Mouse (Mus musculus) cortical plate, adult 2 months (tissue): Measurements from ENCODE around the gene Prpsap1. TPM values are rescaled to one million over a fixed set of nuclear protein-coding genes. Genes with fewer than 3 reads are reported as not detected.

ENCODE experiments used
- H3K27ac ChIP-seq: fragments of 200-500 bp; 2 replicates; pipeline ENCODE4 v1.5.1; 2012; ENCODE audit warnings: low read length, control low read depth, inconsistent platforms; ENCODE audit not compliant: insufficient read depth
- H3K4me1 ChIP-seq: fragments of 200-500 bp; 2 replicates; pipeline ENCODE4 v1.6.1; 2011; ENCODE audit warnings: low read length; ENCODE audit not compliant: control insufficient read depth, insufficient read depth
- H3K4me3 ChIP-seq: fragments of 200-500 bp; 2 replicates; pipeline ENCODE4 v1.5.1; 2011; ENCODE audit warnings: mild to moderate bottlenecking, low read length, control low read depth; ENCODE audit not compliant: insufficient read depth
- CTCF ChIP-seq: fragments of 200-500 bp; IDR thresholded peaks from 2 replicates; pipeline ENCODE4 v1.5.1; 2011; ENCODE audit warnings: mild to moderate bottlenecking, control low read depth, low read length; ENCODE audit not compliant: insufficient read depth; ENCODE audit errors: extremely low read depth
- POLR2A ChIP-seq: fragments of 200-500 bp; IDR thresholded peaks from 2 replicates; pipeline ENCODE4 v1.6.1; 2011; ENCODE audit warnings: mild to moderate bottlenecking, low read length, control low read depth; ENCODE audit not compliant: insufficient read depth; ENCODE audit errors: extremely low read depth
- polyA plus RNA-seq: library from polyadenylated mRNA; depleted of rRNA; stranded (reverse); fragments of >200 nt; gene quantifications from 2 replicates; pipeline ENCODE4 v1.2.3, GENCODE M21; 2012; rRNA removed

The Prpsap1 gene
- polyA plus RNA-seq, 1 experiment: 89.0 TPM

GRCm38 (mm10) chr11:116424621-116425407 is 69.2 kb downstream of the Prpsap1 start:
- TF ChIP-seq POLR2A: no peak
- no peak for TF ChIP-seq CTCF

GRCm38 (mm10) chr11:116423782-116424620 is 70.0 kb downstream of the Prpsap1 start:
- Histone ChIP-seq H3K4me3 (no peak overlapping the region), H3K4me1 (no peaks in the 10 kb centered on the region), H3K27ac (no peak overlapping the region)
- TF ChIP-seq CTCF (no peak), POLR2A (no peak)

More at GRCm38 (mm10) chr11:116424621-116425407, 69.2 kb downstream of the Prpsap1 start:
- no peak overlapping the region for H3K27ac ChIP-seq
- no peaks in the 10 kb centered on the region for H3K4me1 ChIP-seq
- no peak overlapping the region for H3K4me3 ChIP-seq

GRCm38 (mm10) chr11:116423214-116423613 is 70.8 kb downstream of the Prpsap1 start:
- TF ChIP-seq CTCF (no peak), POLR2A (no peak)
- no peaks in the 10 kb centered on the region for H3K4me1 ChIP-seq
- H3K27ac ChIP-seq: no peak overlapping the region
- H3K4me3 ChIP-seq: no peak overlapping the region

GRCm38 (mm10) chr11:116422562-116422961 is 71.4 kb downstream of the Prpsap1 start:
- Histone ChIP-seq H3K4me1 (no peaks in the 10 kb centered on the region), H3K4me3 (no peak overlapping the region), H3K27ac (no peak overlapping the region)
- TF ChIP-seq POLR2A (no peak), CTCF (no peak)

- H3K4me1 ChIP-seq: no peaks in the 10 kb centered on the region
- TF ChIP-seq CTCF (no peak), POLR2A (no peak)
- no peak overlapping the region for H3K27ac ChIP-seq
- H3K4me3 ChIP-seq: no peak overlapping the region
Observed at GRCm38 (mm10) chr11:116421102-116421501, 72.9 kb downstream of the Prpsap1 start.

Other genes with a start within 250 kb of the Prpsap1 start
- 63.4 TPM in 2 replicates for gene Srp68, start 220.0 kb downstream of the Prpsap1 start, polyA plus RNA-seq
- not detected in 2 replicates for gene Galr2, start 213.3 kb downstream of the Prpsap1 start, polyA plus RNA-seq
- gene Exoc7, start 187.0 kb downstream of the Prpsap1 start, polyA plus RNA-seq: 91.3 and 95.8 TPM in 2 replicates
- gene Foxj1, start 158.8 kb downstream of the Prpsap1 start, polyA plus RNA-seq: 4.2 and 6.6 TPM in 2 replicates
- gene Rnf157, start 81.2 kb downstream of the Prpsap1 start, polyA plus RNA-seq: 183 and 189 TPM in 2 replicates
- 61.3 and 63.2 TPM in 2 replicates for gene Ubald2, start 60.1 kb downstream of the Prpsap1 start, polyA plus RNA-seq
- 0.06 and 0.13 TPM in 2 replicates for gene Qrich2, start 28.0 kb downstream of the Prpsap1 start, polyA plus RNA-seq
- 5.3 and 7.6 TPM in 2 replicates for gene Sphk1, start 36.7 kb upstream of the Prpsap1 start, polyA plus RNA-seq
- 88.6 and 90.1 TPM in 2 replicates for gene Ube2o, start 87.2 kb upstream of the Prpsap1 start, polyA plus RNA-seq
- 1.5 and 2.3 TPM in 2 replicates for gene Aanat, start 92.2 kb upstream of the Prpsap1 start, polyA plus RNA-seq
- 1.8 and 2.1 TPM in 2 replicates for gene Rhbdf2, start 132.8 kb upstream of the Prpsap1 start, polyA plus RNA-seq
- gene Prcd, start 159.3 kb upstream of the Prpsap1 start, polyA plus RNA-seq: 8.2 and 8.4 TPM in 2 replicates
- 49.6 and 49.8 TPM in 2 replicates for gene Cygb, start 160.1 kb upstream of the Prpsap1 start, polyA plus RNA-seq